Mouse (Mus musculus): ENCODE data around the gene Cd72. TPM values are rescaled to one million over a fixed set of nuclear protein-coding genes. Genes with fewer than 3 reads are reported as not detected.

Cd72 gene
- polyA plus RNA-seq, 1 experiment from 2014 or later: 5.5 TPM

DNA sequence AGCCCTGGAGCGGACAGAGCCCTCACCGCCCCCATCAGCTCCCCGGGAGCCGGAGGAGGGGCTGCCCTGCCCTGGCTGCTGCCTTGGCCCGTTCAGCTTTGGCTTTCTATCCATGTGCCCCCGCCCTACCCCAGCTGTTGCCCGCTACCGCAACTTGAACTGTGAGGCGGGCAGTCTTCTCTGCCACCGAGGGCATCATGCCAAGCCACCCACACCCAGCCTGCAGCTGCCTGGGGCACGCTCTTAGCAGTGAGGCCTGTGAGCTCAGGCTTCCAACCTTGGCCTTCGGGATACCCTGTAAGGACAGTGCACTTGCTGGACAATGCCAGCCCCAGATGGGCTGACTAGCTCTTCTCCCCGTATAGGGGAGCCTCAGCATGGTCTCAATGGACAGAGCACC lies 7.2 kb downstream of the Cd72 start:
- 88% methylated on average over 13 of the region's 13 CpGs for WGBS
- Histone ChIP-seq H3K4me2 (replicated peaks; ENCODE audit: low read depth, low read length) (no peak overlapping the region), H3K4me3 (ENCODE audit: low read depth, low read length) (no peak overlapping the region), H3K27me3 (ENCODE audit: control insufficient read depth, insufficient read depth, low read length) (no peaks in the 10 kb centered on the region), H3K36me3 (ENCODE audit: control insufficient read depth, insufficient read depth, low read length) (peaks cover 35% of the 10 kb centered on the region), H3K4me1 (ENCODE audit: control insufficient read depth, insufficient read depth, low read length) (peaks cover 8% of the 10 kb centered on the region), H3K27ac (ENCODE audit: low read length) (no peak overlapping the region), H3K9ac (replicated peaks; ENCODE audit: low read depth, low read length) (no peak overlapping the region), H3K9me3 (ENCODE audit: control insufficient read depth, low read depth, low read length) (no peaks in the 10 kb centered on the region)
- no peak for ATAC-seq (ENCODE audit: insufficient number of reproducible peaks, insufficient read depth, low FRiP score, low read depth)

DNA sequence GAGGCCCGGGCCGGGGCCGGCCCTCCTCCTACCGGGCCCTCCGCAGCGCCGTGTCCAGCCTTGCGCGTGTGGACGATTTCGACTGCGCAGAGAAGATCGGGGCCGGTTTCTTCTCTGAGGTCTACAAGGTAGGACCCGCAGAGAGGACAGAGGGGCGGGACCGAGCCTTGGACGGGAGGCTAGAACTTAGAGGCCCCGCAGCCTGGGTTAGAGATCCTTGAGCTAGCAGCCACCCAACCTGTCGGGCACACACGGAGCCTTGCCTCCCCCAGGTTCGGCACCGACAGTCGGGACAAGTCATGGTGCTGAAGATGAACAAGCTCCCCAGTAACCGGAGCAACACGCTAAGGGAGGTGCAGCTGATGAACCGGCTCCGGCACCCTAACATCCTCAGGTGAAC lies 10.9 kb downstream of the Cd72 start:
- H3K9me3 ChIP-seq (ENCODE audit: control insufficient read depth, low read depth, low read length): no peaks in the 10 kb centered on the region
- under 1% methylated on average over 24 of the region's 28 CpGs for WGBS
- peak overlapping the region; percentile 87 for H3K4me3 ChIP-seq (ENCODE audit: low read depth, low read length)
- H3K4me2 ChIP-seq (replicated peaks; ENCODE audit: low read depth, low read length): peak overlapping the region; percentile 97
- no peak for ATAC-seq (ENCODE audit: insufficient number of reproducible peaks, insufficient read depth, low FRiP score, low read depth)
- no peaks in the 10 kb centered on the region for H3K27me3 ChIP-seq (ENCODE audit: control insufficient read depth, insufficient read depth, low read length)
- peaks cover 8% of the 10 kb centered on the region for H3K4me1 ChIP-seq (ENCODE audit: control insufficient read depth, insufficient read depth, low read length)
- peaks cover 35% of the 10 kb centered on the region for H3K36me3 ChIP-seq (ENCODE audit: control insufficient read depth, insufficient read depth, low read length)
- peak overlapping the region; percentile 90 for H3K27ac ChIP-seq (ENCODE audit: low read length)
- peak overlapping the region; percentile 95 for H3K9ac ChIP-seq (replicated peaks; ENCODE audit: low read depth, low read length)

DNA sequence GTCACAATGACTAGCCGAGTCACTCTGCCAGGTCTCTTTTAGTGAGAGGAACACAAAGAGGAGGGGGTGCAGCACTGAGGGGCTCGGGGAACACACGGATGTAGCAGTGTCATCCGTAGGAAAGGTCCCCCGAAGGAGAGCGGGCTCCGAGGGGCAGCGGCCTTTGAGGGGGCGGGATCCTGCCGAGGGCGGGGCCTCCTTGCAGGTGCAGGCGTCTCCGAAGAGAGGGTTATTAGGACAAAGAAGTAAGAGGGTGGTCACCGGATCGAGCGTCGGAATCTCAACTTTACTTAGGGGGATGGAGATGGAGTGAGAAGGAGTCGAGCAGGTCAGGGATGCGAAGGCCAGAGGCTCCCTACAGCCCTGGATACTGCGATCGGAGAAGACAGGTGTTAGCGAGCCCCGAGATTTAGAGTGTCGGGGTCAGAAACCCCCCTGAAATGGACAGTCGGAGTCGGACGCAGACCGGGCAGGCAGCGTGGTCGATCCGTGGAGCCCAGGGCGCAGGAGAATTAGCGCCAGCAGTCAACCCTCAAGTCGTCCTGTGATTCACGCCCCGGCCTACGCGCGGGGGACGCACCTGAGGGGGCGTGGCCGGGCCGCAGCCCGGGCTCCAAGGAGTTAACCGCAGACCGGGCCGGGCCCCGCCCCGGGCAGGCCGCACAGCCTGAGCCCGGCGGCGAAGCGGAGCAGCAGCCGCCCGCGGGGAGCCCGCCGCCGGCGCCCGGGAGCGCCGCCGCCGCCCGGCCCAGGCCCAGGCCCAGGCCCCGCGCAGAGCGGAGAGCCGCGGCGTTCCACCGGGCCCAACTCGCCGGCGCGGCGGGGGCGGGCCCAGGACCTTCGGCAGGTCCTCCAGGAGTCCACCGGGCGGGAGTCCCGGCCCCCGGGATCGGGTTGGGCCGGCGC lies 11.7 kb downstream of the Cd72 start:
- Histone ChIP-seq H3K9me3 (ENCODE audit: control insufficient read depth, low read depth, low read length) (no peaks in the 10 kb centered on the region), H3K27me3 (ENCODE audit: control insufficient read depth, insufficient read depth, low read length) (no peaks in the 10 kb centered on the region), H3K36me3 (ENCODE audit: control insufficient read depth, insufficient read depth, low read length) (peaks cover 33% of the 10 kb centered on the region), H3K4me1 (ENCODE audit: control insufficient read depth, insufficient read depth, low read length) (peaks cover 8% of the 10 kb centered on the region), H3K4me3 (ENCODE audit: low read depth, low read length) (peak overlapping the region; percentile 87), H3K27ac (ENCODE audit: low read length) (peak overlapping the region; percentile 90), H3K4me2 (replicated peaks; ENCODE audit: low read depth, low read length) (peak overlapping the region; percentile 97), H3K9ac (replicated peaks; ENCODE audit: low read depth, low read length) (peak overlapping the region; percentile 95)
- WGBS: 0% methylated on average over 56 of the region's 88 CpGs
- peak; percentile 66 for ATAC-seq (ENCODE audit: insufficient number of reproducible peaks, insufficient read depth, low FRiP score, low read depth)

DNA sequence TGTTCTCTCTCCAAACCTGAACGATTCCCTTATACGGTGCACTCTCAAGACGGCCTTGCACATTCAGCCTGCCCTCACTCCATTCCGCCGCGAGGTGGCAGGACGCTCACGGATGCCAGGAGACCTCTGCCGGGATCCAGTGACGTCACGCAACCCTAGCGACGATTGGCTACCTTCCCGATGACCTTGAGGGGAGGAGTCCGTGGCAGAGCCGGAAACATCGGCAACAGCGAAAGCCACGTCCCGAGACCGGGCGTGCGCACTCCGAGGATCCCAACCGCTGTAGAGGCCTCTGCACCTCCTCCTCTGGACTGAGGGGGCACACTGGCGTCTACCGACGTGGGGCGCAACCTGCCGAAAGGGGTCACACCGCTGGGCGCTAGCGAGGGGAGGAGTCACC lies 12.4 kb downstream of the Cd72 start:
- WGBS: under 1% methylated on average over 33 of the region's 33 CpGs
- peak overlapping the region; percentile 90 for H3K27ac ChIP-seq (ENCODE audit: low read length)

DNA sequence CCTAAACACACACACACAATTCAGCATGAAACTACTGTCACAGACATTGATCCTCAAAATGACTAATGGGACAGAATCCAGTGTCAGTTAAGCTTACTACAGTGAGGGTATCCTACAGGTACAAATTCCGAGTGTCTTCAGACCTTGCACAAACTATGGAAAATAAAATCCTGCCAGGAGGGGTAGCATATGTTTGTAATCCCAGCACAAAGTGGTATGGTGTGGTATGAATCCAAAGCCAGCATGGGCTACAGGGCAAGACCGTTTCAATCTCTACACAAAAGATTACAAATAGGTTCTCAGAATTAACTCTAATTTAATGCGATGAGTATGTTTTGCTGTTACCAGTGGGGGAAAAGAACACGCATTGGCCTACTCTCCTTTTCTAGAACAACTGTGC lies 12.8 kb downstream of the Cd72 start, which contains the start of gene Tesk1:
Gene Tesk1 (plus strand): TSS at position 301 of the 400 bp plus-strand sequence.
- peak within 1 kb of the TSS; percentile 95 for H3K9ac ChIP-seq (replicated peaks; ENCODE audit: low read depth, low read length)
- H3K36me3 ChIP-seq (ENCODE audit: control insufficient read depth, insufficient read depth, low read length): peaks cover 22% of the 10 kb centered on the region
- no peaks in the 10 kb centered on the region for H3K9me3 ChIP-seq (ENCODE audit: control insufficient read depth, low read depth, low read length)
- H3K27me3 ChIP-seq (ENCODE audit: control insufficient read depth, insufficient read depth, low read length): no peaks in the 10 kb centered on the region
- ATAC-seq (ENCODE audit: insufficient number of reproducible peaks, insufficient read depth, low FRiP score, low read depth): no peak
- peak within 1 kb of the TSS; percentile 97 for H3K4me2 ChIP-seq (replicated peaks; ENCODE audit: low read depth, low read length)
- H3K27ac ChIP-seq (ENCODE audit: low read length): peak within 1 kb of the TSS; percentile 90
- H3K4me3 ChIP-seq (ENCODE audit: low read depth, low read length): peak within 1 kb of the TSS; percentile 87
- H3K4me1 ChIP-seq (ENCODE audit: control insufficient read depth, insufficient read depth, low read length): peaks cover 8% of the 10 kb centered on the region
- WGBS: 26% methylated on average over 4 of the region's 4 CpGs

More for the DNA sequence above, 12.4 kb downstream of the Cd72 start:
- no peaks in the 10 kb centered on the region for H3K9me3 ChIP-seq (ENCODE audit: control insufficient read depth, low read depth, low read length)
- peaks cover 8% of the 10 kb centered on the region for H3K4me1 ChIP-seq (ENCODE audit: control insufficient read depth, insufficient read depth, low read length)
- no peaks in the 10 kb centered on the region for H3K27me3 ChIP-seq (ENCODE audit: control insufficient read depth, insufficient read depth, low read length)
- peaks cover 26% of the 10 kb centered on the region for H3K36me3 ChIP-seq (ENCODE audit: control insufficient read depth, insufficient read depth, low read length)
- ATAC-seq (ENCODE audit: insufficient number of reproducible peaks, insufficient read depth, low FRiP score, low read depth): peak; percentile 92
- H3K4me3 ChIP-seq (ENCODE audit: low read depth, low read length): peak overlapping the region; percentile 87
- peak overlapping the region; percentile 95 for H3K9ac ChIP-seq (replicated peaks; ENCODE audit: low read depth, low read length)
- peak overlapping the region; percentile 97 for H3K4me2 ChIP-seq (replicated peaks; ENCODE audit: low read depth, low read length)

DNA sequence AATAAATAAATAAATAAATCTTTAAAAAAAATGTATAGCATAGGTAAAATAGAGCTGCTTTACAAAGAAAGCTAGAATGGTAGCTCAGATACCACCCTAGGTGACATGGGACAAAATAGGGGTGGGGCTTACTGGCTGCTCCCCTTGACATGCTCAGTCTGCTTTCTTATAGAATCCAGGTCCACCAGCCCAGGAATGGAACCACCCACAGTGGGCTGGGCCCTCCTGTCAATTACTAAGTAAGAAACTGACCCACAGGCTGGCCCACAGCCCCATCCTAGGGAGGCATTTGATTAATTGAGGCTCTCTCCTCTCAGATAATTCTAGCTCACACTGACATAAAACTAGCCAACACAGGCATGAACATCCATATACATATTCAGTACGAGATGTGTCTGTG lies 21.6 kb downstream of the Cd72 start:
- H3K36me3 ChIP-seq (ENCODE audit: control insufficient read depth, insufficient read depth, low read length): no peaks in the 10 kb centered on the region; the same call in 1 of the 2 replicates
- ATAC-seq (ENCODE audit: insufficient number of reproducible peaks, insufficient read depth, low FRiP score, low read depth): no peak
- no peak overlapping the region for H3K4me3 ChIP-seq (ENCODE audit: low read depth, low read length)
- no peaks in the 10 kb centered on the region; the same call in 1 of the 2 replicates for H3K4me1 ChIP-seq (ENCODE audit: control insufficient read depth, insufficient read depth, low read length)
- no peaks in the 10 kb centered on the region for H3K27me3 ChIP-seq (ENCODE audit: control insufficient read depth, insufficient read depth, low read length)
- H3K27ac ChIP-seq (ENCODE audit: low read length): no peak overlapping the region
- no peaks in the 10 kb centered on the region for H3K9me3 ChIP-seq (ENCODE audit: control insufficient read depth, low read depth, low read length)
- 84% methylated on average over 1 of the region's 1 CpGs for WGBS
- H3K9ac ChIP-seq (replicated peaks; ENCODE audit: low read depth, low read length): no peak overlapping the region
- H3K4me2 ChIP-seq (replicated peaks; ENCODE audit: low read depth, low read length): no peak overlapping the region

DNA sequence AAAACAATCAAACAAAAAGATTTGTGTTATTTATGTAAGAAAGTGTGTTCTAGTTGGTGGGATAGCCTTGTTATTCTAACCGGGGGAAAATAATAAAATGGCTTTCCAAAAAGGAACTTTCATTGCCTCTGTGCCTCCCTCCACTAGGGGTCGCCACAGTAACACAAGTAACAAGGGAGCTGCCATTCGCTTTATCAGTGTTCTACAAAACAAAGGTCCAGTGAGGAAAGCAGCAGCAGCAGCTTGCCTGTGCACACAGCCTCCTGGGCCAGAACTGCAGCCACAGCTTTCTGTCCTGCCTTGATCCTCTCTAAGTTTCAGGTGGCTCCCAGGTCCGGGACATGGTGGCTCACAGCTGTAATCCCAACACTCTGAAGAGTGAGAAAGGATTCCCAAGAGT lies 22.7 kb downstream of the Cd72 start:
- WGBS: 5% methylated on average over 4 of the region's 4 CpGs
- Histone ChIP-seq H3K36me3 (ENCODE audit: control insufficient read depth, insufficient read depth, low read length) (peaks cover 3% of the 10 kb centered on the region; the same call in 1 of the 2 replicates), H3K4me2 (replicated peaks; ENCODE audit: low read depth, low read length) (no peak overlapping the region), H3K27me3 (ENCODE audit: control insufficient read depth, insufficient read depth, low read length) (0 out of 2 replicates have a peak, but pooled peaks cover 5% of the 10 kb centered on the region), H3K4me1 (ENCODE audit: control insufficient read depth, insufficient read depth, low read length) (no peaks in the 10 kb centered on the region; the same call in 1 of the 2 replicates), H3K27ac (ENCODE audit: low read length) (no peak overlapping the region), H3K4me3 (ENCODE audit: low read depth, low read length) (no peak overlapping the region), H3K9me3 (ENCODE audit: control insufficient read depth, low read depth, low read length) (no peaks in the 10 kb centered on the region), H3K9ac (replicated peaks; ENCODE audit: low read depth, low read length) (no peak overlapping the region)
- peak; percentile 21; the same call in 1 of the 2 replicates for ATAC-seq (ENCODE audit: insufficient number of reproducible peaks, insufficient read depth, low FRiP score, low read depth)

DNA sequence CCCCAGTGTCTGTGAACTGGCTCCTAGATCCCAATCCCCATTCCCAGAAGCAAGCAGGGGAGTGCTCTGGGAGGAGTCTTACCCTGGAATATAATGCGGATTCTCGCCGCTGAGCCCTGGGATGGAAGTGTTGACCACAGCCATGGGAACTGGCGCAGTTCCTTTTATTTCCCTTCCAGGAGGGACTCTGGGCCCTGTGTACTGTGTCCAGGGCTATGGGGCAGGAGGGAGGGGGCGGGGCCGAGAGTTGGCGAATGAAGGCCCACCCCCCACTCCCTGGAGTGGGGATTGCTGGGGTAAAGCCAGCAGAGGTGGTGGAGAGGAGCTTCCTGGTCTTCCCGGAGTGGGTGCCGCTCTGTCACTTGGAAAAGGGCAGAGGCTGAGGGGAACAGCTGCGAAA lies 25.5 kb downstream of the Cd72 start, which contains the start of gene Fam166b:
Gene Fam166b (minus strand): TSS at position 189 of the 400 bp plus-strand sequence.
- H3K4me3 ChIP-seq (ENCODE audit: low read depth, low read length): no peak within 1 kb of the TSS
- H3K9ac ChIP-seq (replicated peaks; ENCODE audit: low read depth, low read length): no peak within 1 kb of the TSS
- no peak for ATAC-seq (ENCODE audit: insufficient number of reproducible peaks, insufficient read depth, low FRiP score, low read depth)

More for the DNA sequence above, 25.5 kb downstream of the Cd72 start, which contains the start of gene Fam166b:
- peaks cover 19% of the 10 kb centered on the region; the same call in 1 of the 2 replicates for H3K27me3 ChIP-seq (ENCODE audit: control insufficient read depth, insufficient read depth, low read length)
- no peak within 1 kb of the TSS for H3K4me2 ChIP-seq (replicated peaks; ENCODE audit: low read depth, low read length)
- no peak within 1 kb of the TSS for H3K27ac ChIP-seq (ENCODE audit: low read length)
- no peaks in the 10 kb centered on the region; the same call in 1 of the 2 replicates for H3K4me1 ChIP-seq (ENCODE audit: control insufficient read depth, insufficient read depth, low read length)
- no peaks in the 10 kb centered on the region for H3K9me3 ChIP-seq (ENCODE audit: control insufficient read depth, low read depth, low read length)
- WGBS: 8% methylated on average over 10 of the region's 10 CpGs
- H3K36me3 ChIP-seq (ENCODE audit: control insufficient read depth, insufficient read depth, low read length): peaks cover 25% of the 10 kb centered on the region

Measured in stomach, embryonic 14.5 days (tissue).